Mouse (Mus musculus) stomach, postnatal 0 days (tissue): ENCODE measurements around the gene Rxylt1.

Source experiments
- CTCF ChIP-seq: IDR thresholded peaks from 2 replicates; pipeline ENCODE4 v1.5.1; 2016; ENCODE audit warnings: antibody characterized with exemption, low read depth, mild to moderate bottlenecking, moderate library complexity
- EP300 ChIP-seq: optimal IDR thresholded peaks from 2 replicates; pipeline ENCODE3; 2016; ENCODE audit warnings: antibody characterized with exemption

DNA sequence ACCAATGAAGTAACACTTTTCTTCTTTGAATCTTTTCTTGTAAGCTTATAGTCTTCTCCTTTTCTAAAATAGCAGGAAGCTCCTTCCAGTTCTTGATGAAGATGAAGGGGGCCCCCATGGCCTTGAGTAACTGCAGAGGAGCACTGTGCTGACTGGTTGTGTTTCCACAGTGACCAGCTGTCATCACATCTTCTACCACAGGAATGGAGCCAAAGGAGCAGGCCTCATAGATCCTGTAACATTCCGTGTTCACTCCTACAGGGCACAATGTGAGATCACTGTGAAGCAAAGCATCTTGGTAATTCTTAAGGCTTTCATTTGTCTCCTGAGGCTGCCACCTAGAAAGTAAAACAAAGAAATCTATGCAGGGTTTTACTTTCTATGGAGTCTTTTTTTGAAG, 15.8 kb downstream of the Rxylt1 start:
- no peak for TF ChIP-seq EP300
- TF ChIP-seq CTCF, result no peak
